Mouse (Mus musculus) mouse trophoblast stem cell (cell line): ENCODE data around the gene Lsp1.

ENCODE experiments used
- in situ Hi-C, 2 experiments: fragments of 300-500 bp; cut with MseI, MboI; formaldehyde crosslinking; loops; 2 replicates in 1 of 2; 3 replicates in 1 of 2; pipeline ENCODE4 v1.15.1; 2025

The Lsp1 gene

GRCm38 (mm10) chr7:142503206-142503605 is 42.6 kb downstream of the Lsp1 start:
- in situ Hi-C loops = no loop called here

GRCm38 (mm10) chr7:142505942-142506341 is 45.3 kb downstream of the Lsp1 start:
- in situ Hi-C loops = no loop called here

- in situ Hi-C loops = no loop called here
These were observed 45.9 kb downstream of the Lsp1 start for GRCm38 (mm10) chr7:142506501-142506900.

GRCm38 (mm10) chr7:142507453-142507852 is 46.8 kb downstream of the Lsp1 start:
- in situ Hi-C loops = no loop called here

GRCm38 (mm10) chr7:142509518-142509917 is 48.9 kb downstream of the Lsp1 start:
- in situ Hi-C loops = no loop called here

- in situ Hi-C loops = no loop called here
These were observed 49.6 kb downstream of the Lsp1 start for GRCm38 (mm10) chr7:142510021-142510777.

GRCm38 (mm10) chr7:142514048-142514447 is 53.4 kb downstream of the Lsp1 start:
- in situ Hi-C loops = no loop called here

- in situ Hi-C loops = no loop called here
These were observed 55.8 kb downstream of the Lsp1 start for GRCm38 (mm10) chr7:142516221-142516978.

- in situ Hi-C loops = no loop called here
These were observed 56.9 kb downstream of the Lsp1 start for GRCm38 (mm10) chr7:142517531-142517930.

GRCm38 (mm10) chr7:142520331-142520730 is 59.7 kb downstream of the Lsp1 start:
- in situ Hi-C loops = loop anchor here (5.0 kb wide), 1 partner anchor 142 kb away; no protein-coding TSS in a partner anchor

- in situ Hi-C loops = loop anchor here (5.0 kb wide), 1 partner anchor 140 kb away; no protein-coding TSS in a partner anchor
These were observed 61.7 kb downstream of the Lsp1 start for GRCm38 (mm10) chr7:142522352-142522751.

- in situ Hi-C loops = loop anchor here (5.0 kb wide), 1 partner anchor 139 kb away; no protein-coding TSS in a partner anchor
These were observed 62.8 kb downstream of the Lsp1 start for GRCm38 (mm10) chr7:142523200-142523990.

- in situ Hi-C loops = no loop called here
These were observed 65.0 kb downstream of the Lsp1 start for GRCm38 (mm10) chr7:142525342-142526178.

- in situ Hi-C loops = no loop called here
These were observed 68.7 kb downstream of the Lsp1 start for GRCm38 (mm10) chr7:142529350-142529749.

- in situ Hi-C loops = no loop called here
These were observed 71.4 kb downstream of the Lsp1 start for GRCm38 (mm10) chr7:142531973-142532521.

- in situ Hi-C loops = no loop called here
These were observed 72.1 kb downstream of the Lsp1 start, which contains the start of gene Mrpl23 for GRCm38 (mm10) chr7:142532671-142533058. Gene Mrpl23, plus strand, starts transcription at chr7:142532686.

GRCm38 (mm10) chr7:142533059-142533855 is 72.6 kb downstream of the Lsp1 start:
- in situ Hi-C loops = no loop called here

- in situ Hi-C loops = no loop called here
These were observed 74.5 kb downstream of the Lsp1 start for GRCm38 (mm10) chr7:142535116-142535515.

GRCm38 (mm10) chr7:142535832-142536231 is 75.2 kb downstream of the Lsp1 start:
- in situ Hi-C loops = no loop called here

- in situ Hi-C loops = no loop called here
These were observed 76.6 kb downstream of the Lsp1 start for GRCm38 (mm10) chr7:142537181-142537580.
